Mouse (Mus musculus): ENCODE data around the gene Dda1. TPM values are rescaled to one million over a fixed set of nuclear protein-coding genes. Genes with fewer than 3 reads are reported as not detected.

Gene Dda1
- total RNA-seq, 2 experiments from 2014 or later = 42.0 to 46.2 TPM

Other genes with a start within 250 kb of the Dda1 start
- 10 to 100 TPM; 47.8 to 51.5 TPM for gene Myo9b, start 196.5 kb upstream of the Dda1 start, total RNA-seq (2021)
- gene Haus8, start 196.3 kb upstream of the Dda1 start, total RNA-seq (2021) = 10 to 100 TPM; 81.3 to 82.0 TPM
- 100 to 1,000 TPM in 1 of 2 experiments, 10 to 100 TPM in 1; 99.4 to 106 TPM for gene Use1, start 102.4 kb upstream of the Dda1 start, total RNA-seq (2021)
- gene Ocel1, start 97.9 kb upstream of the Dda1 start, total RNA-seq (2021) = 1 to 10 TPM; 7.9 to 9.9 TPM
- gene Nr2f6, start 87.2 kb upstream of the Dda1 start, total RNA-seq (2021) = 10 to 100 TPM; 64.9 to 66.4 TPM
- 10 to 100 TPM; 27.2 to 27.9 TPM for gene Ushbp1, start 73.4 kb upstream of the Dda1 start, total RNA-seq (2021)
- gene Babam1, start 72.3 kb upstream of the Dda1 start, total RNA-seq (2021) = 10 to 100 TPM; 69.4 to 70.7 TPM
- 1 to 10 TPM; 9.8 TPM for gene Ankle1, start 63.2 kb upstream of the Dda1 start, total RNA-seq (2021)
- 10 to 100 TPM; 37.7 to 39.3 TPM for gene Abhd8, start 5.5 kb upstream of the Dda1 start, total RNA-seq (2021)
- 100 to 1,000 TPM in 1 of 2 experiments, 10 to 100 TPM in 1; 96.0 to 107 TPM for gene Mrpl34, start 4.2 kb upstream of the Dda1 start, total RNA-seq (2021)
- gene Ano8, start 16.8 kb downstream of the Dda1 start, total RNA-seq (2021) = 10 to 100 TPM; 13.5 to 15.4 TPM
- 10 to 100 TPM; 17.8 to 20.1 TPM for gene Gtpbp3, start 18.9 kb downstream of the Dda1 start, total RNA-seq (2021)
- gene Plvap, start 42.6 kb downstream of the Dda1 start, total RNA-seq (2021) = 10 to 100 TPM; 35.8 to 43.2 TPM
- under 1 TPM; 0.14 to 0.29 TPM for gene Ccdc194, start 56.5 kb downstream of the Dda1 start, total RNA-seq (2021)
- gene Bst2, start 68.3 kb downstream of the Dda1 start, total RNA-seq (2021) = 10 to 100 TPM; 12.8 to 13.8 TPM
- gene Mvb12a, start 73.7 kb downstream of the Dda1 start, total RNA-seq (2021) = 10 to 100 TPM; 31.6 to 32.4 TPM
- gene Tmem221, start 89.7 kb downstream of the Dda1 start, total RNA-seq (2021) = not detected
- not detected for gene Nxnl1, start 97.4 kb downstream of the Dda1 start, total RNA-seq (2021)
- gene Slc27a1, start 99.7 kb downstream of the Dda1 start, total RNA-seq (2021) = 10 to 100 TPM; 77.0 to 80.3 TPM
- gene Pgls, start 123.0 kb downstream of the Dda1 start, total RNA-seq (2021) = 10 to 100 TPM; 92.0 to 95.5 TPM
- gene Fam129c, start 128.4 kb downstream of the Dda1 start, total RNA-seq (2021) = 1 to 10 TPM; 1.3 to 2.3 TPM
- gene Colgalt1, start 141.8 kb downstream of the Dda1 start, total RNA-seq (2021) = 10 to 100 TPM; 48.0 to 50.3 TPM
- 1 to 10 TPM; 1.3 to 1.4 TPM for gene Unc13a, start 202.6 kb downstream of the Dda1 start, total RNA-seq (2021)
- gene Jak3, start 207.1 kb downstream of the Dda1 start, total RNA-seq (2021) = 10 to 100 TPM; 15.8 TPM
- gene Insl3, start 220.0 kb downstream of the Dda1 start, total RNA-seq (2021) = 1 to 10 TPM; 6.6 to 6.9 TPM
- gene B3gnt3, start 232.6 kb downstream of the Dda1 start, total RNA-seq (2021) = 1 to 10 TPM; 7.5 to 7.6 TPM